Mouse (Mus musculus) cerebellum, adult 2 months (tissue): ENCODE results near the gene Ube2q2. TPM values are rescaled to one million over a fixed set of nuclear protein-coding genes. Genes with fewer than 3 reads are reported as not detected.
"Not testable (repeated sequence)": the region's sequence is repeated elsewhere in the genome, so short reads cannot be mapped to it uniquely, and the experiment has no call there.

Experiments
- DNase-seq, 2 experiments: peaks; one replicate each; pipeline ENCODE4 v3.0.0; 2021
- H3K27ac ChIP-seq: fragments of 200-500 bp; 2 replicates; pipeline ENCODE4 v1.5.1; 2012; ENCODE audit warnings: low read length, control low read depth, inconsistent platforms; ENCODE audit not compliant: insufficient read depth
- H3K27me3 ChIP-seq: fragments of 200-500 bp; 2 replicates; pipeline ENCODE4 v1.6.1; 2012; ENCODE audit warnings: inconsistent platforms, mild to moderate bottlenecking, low read length, moderate library complexity; ENCODE audit not compliant: control insufficient read depth, insufficient read depth
- H3K4me1 ChIP-seq: fragments of 200-500 bp; 2 replicates; pipeline ENCODE4 v1.6.1; 2011; ENCODE audit warnings: low read length; ENCODE audit not compliant: control insufficient read depth, insufficient read depth
- H3K4me3 ChIP-seq: fragments of 200-500 bp; replicated peaks from 2 replicates; pipeline ENCODE3; 2011; ENCODE audit warnings: mild to moderate bottlenecking, low read depth, low read length, control low read depth; ENCODE audit not compliant: insufficient read depth
- CTCF ChIP-seq: fragments of 200-500 bp; IDR thresholded peaks from 2 replicates; pipeline ENCODE4 v1.5.1; 2011; ENCODE audit warnings: low read depth, mild to moderate bottlenecking, control low read depth, low read length, moderate library complexity, borderline replicate concordance; ENCODE audit not compliant: insufficient read depth
- POLR2A ChIP-seq: fragments of 200-500 bp; IDR thresholded peaks from 2 replicates; pipeline ENCODE4 v1.6.1; 2011; ENCODE audit warnings: low read length, control low read depth, borderline replicate concordance; ENCODE audit not compliant: insufficient read depth
- WGBS: fragments of 180-500 bp; shearing (Covaris S2); methylation state at CpG from one replicate; pipeline ENCODE4 v1.1.7; 2018; 5-methylcytosine and 5-hydroxymethylcytosine counted together
- polyA plus RNA-seq: library from polyadenylated mRNA; depleted of rRNA; stranded (reverse); fragments of >200 nt; gene quantifications from 2 replicates; pipeline ENCODE4 v1.2.3, GENCODE M21; 2012; rRNA removed

Gene Ube2q2
- polyA plus RNA-seq, 1 experiment = 54.9 TPM

- 79% methylated on average over 8 of the region's 8 CpGs for WGBS
- H3K4me1 ChIP-seq = no peaks in the 10 kb centered on the region
- H3K27ac ChIP-seq = no peak overlapping the region
- no peak for DNase-seq
- TF ChIP-seq POLR2A (no peak), CTCF (no peak)
- H3K4me3 ChIP-seq = no peak overlapping the region
- H3K27me3 ChIP-seq = no peaks in the 10 kb centered on the region
Observed at GRCm38 (mm10) chr9:55246440-55246839, 97.8 kb downstream of the Ube2q2 start.

GRCm38 (mm10) chr9:55246918-55247317 lies 98.3 kb downstream of the Ube2q2 start:
- Histone ChIP-seq H3K27ac (no peak overlapping the region), H3K4me3 (no peak overlapping the region), H3K27me3 (no peaks in the 10 kb centered on the region), H3K4me1 (no peaks in the 10 kb centered on the region)
- 95% methylated on average over 4 of the region's 4 CpGs for WGBS
- TF ChIP-seq CTCF (no peak), POLR2A (no peak)
- no peak for DNase-seq

- H3K27me3 ChIP-seq = no peaks in the 10 kb centered on the region
- DNase-seq = no peak
- TF ChIP-seq CTCF = no peak
- TF ChIP-seq POLR2A = no peak
- WGBS = 66% methylated on average over 4 of the region's 4 CpGs
- H3K4me1 ChIP-seq = no peaks in the 10 kb centered on the region
- no peak overlapping the region for H3K27ac ChIP-seq
- H3K4me3 ChIP-seq = no peak overlapping the region
Observed at GRCm38 (mm10) chr9:55248465-55248864, 99.8 kb downstream of the Ube2q2 start.

GRCm38 (mm10) chr9:55250595-55251247 lies 102.1 kb downstream of the Ube2q2 start:
- H3K4me1 ChIP-seq = no peaks in the 10 kb centered on the region
- no peaks in the 10 kb centered on the region for H3K27me3 ChIP-seq
- no peak for TF ChIP-seq CTCF
- TF ChIP-seq POLR2A = no peak
- no peak for DNase-seq
- 85% methylated on average over 6 of the region's 6 CpGs for WGBS
- no peak overlapping the region for H3K27ac ChIP-seq
- no peak overlapping the region for H3K4me3 ChIP-seq

- H3K27ac ChIP-seq, DNase-seq, H3K4me1 ChIP-seq, H3K4me3 ChIP-seq, H3K27me3 ChIP-seq: not testable (repeated sequence)
- 67% methylated on average over 2 of the region's 2 CpGs for WGBS
Observed at GRCm38 (mm10) chr9:55252097-55252496, 103.4 kb downstream of the Ube2q2 start.

- H3K4me1 ChIP-seq = no peaks in the 10 kb centered on the region
- no peak for DNase-seq
- H3K27me3 ChIP-seq = no peaks in the 10 kb centered on the region
- H3K27ac ChIP-seq = no peak overlapping the region
- no peak overlapping the region for H3K4me3 ChIP-seq
- TF ChIP-seq CTCF = no peak
- TF ChIP-seq POLR2A = no peak
- 72% methylated on average over 1 of the region's 1 CpGs for WGBS
Observed at GRCm38 (mm10) chr9:55253849-55254248, 105.2 kb downstream of the Ube2q2 start.

GRCm38 (mm10) chr9:55255056-55255455 lies 106.4 kb downstream of the Ube2q2 start:
- no peak overlapping the region for H3K27ac ChIP-seq
- no peak for DNase-seq
- TF ChIP-seq CTCF (no peak), POLR2A (no peak)
- 96% methylated on average over 5 of the region's 5 CpGs for WGBS
- H3K4me1 ChIP-seq = no peaks in the 10 kb centered on the region
- H3K27me3 ChIP-seq = no peaks in the 10 kb centered on the region
- H3K4me3 ChIP-seq = no peak overlapping the region

- DNase-seq = no peak
- TF ChIP-seq POLR2A (no peak), CTCF (no peak)
- WGBS = 67% methylated on average over 4 of the region's 4 CpGs
- H3K27ac ChIP-seq = no peak overlapping the region
- H3K4me3 ChIP-seq = no peak overlapping the region
- H3K4me1 ChIP-seq = no peaks in the 10 kb centered on the region
- no peaks in the 10 kb centered on the region for H3K27me3 ChIP-seq
Observed at GRCm38 (mm10) chr9:55255604-55256003, 107.0 kb downstream of the Ube2q2 start.

- no peak for TF ChIP-seq POLR2A
- no peak for TF ChIP-seq CTCF
- H3K27me3 ChIP-seq = no peaks in the 10 kb centered on the region
- no peak overlapping the region for H3K27ac ChIP-seq
- H3K4me1 ChIP-seq = no peaks in the 10 kb centered on the region
- DNase-seq = no peak
- H3K4me3 ChIP-seq = no peak overlapping the region
- WGBS = 87% methylated on average over 2 of the region's 2 CpGs
Observed at GRCm38 (mm10) chr9:55257105-55257504, 108.5 kb downstream of the Ube2q2 start.

Other genes starting within 250 kb of the Ube2q2 start
- gene Hykk, start 231.6 kb upstream of the Ube2q2 start, polyA plus RNA-seq = 1.4 and 1.6 TPM in 2 replicates
- gene Psma4, start 198.1 kb upstream of the Ube2q2 start, polyA plus RNA-seq = 148 and 156 TPM in 2 replicates
- not detected in 2 replicates for gene AY074887, start 197.9 kb upstream of the Ube2q2 start, polyA plus RNA-seq
- 0.05 and 0.22 TPM in 2 replicates for gene Chrna5, start 168.0 kb upstream of the Ube2q2 start, polyA plus RNA-seq
- gene Chrna3, start 122.3 kb upstream of the Ube2q2 start, polyA plus RNA-seq = 2.6 TPM in 2 replicates
- gene Chrnb4, start 100.1 kb upstream of the Ube2q2 start, polyA plus RNA-seq = 2.7 and 3.1 TPM in 2 replicates
- 42.9 and 45.3 TPM in 2 replicates for gene Fbxo22, start 60.1 kb downstream of the Ube2q2 start, polyA plus RNA-seq
- 2.3 and 2.7 TPM in 2 replicates for gene Nrg4, start 178.0 kb downstream of the Ube2q2 start, polyA plus RNA-seq
- 47.5 and 56.1 TPM in 2 replicates for gene Tmem266, start 178.1 kb downstream of the Ube2q2 start, polyA plus RNA-seq